Mouse (Mus musculus): Measurements from ENCODE around the gene Zfp940. TPM values are rescaled to one million over a fixed set of nuclear protein-coding genes. Genes with fewer than 3 reads are reported as not detected.
"Not testable (repeated sequence)": the region's sequence is repeated elsewhere in the genome, so short reads cannot be mapped to it uniquely, and the experiment has no call there.

The Zfp940 gene
- polyA plus RNA-seq (2014; fragmentation: Nextera tagmentation; extraction: Ambion mirVana), result 9.8 TPM in 2 replicates

- DNase-seq (ENCODE audit: low spot score) (peak; percentile 95), ATAC-seq (ENCODE audit: insufficient number of reproducible peaks, low FRiP score, low TSS enrichment, low read depth) (peak; percentile 95)
- Histone ChIP-seq H3K9me3 (ENCODE audit: control insufficient read depth, low read length) (no peaks in the 10 kb centered on the region), H3K27ac (replicated peaks; ENCODE audit: low read depth, low read length) (no peak within 1 kb of the TSS), H3K9ac (ENCODE audit: low read length) (peak within 1 kb of the TSS; percentile 1), H3K4me2 (ENCODE audit: low read depth, severe bottlenecking) (peak within 1 kb of the TSS; percentile 81), H3K4me1 (ENCODE audit: control insufficient read depth, insufficient read depth, low read length) (no peaks in the 10 kb centered on the region), H3K36me3 (ENCODE audit: control insufficient read depth, insufficient read depth, low read length) (no peaks in the 10 kb centered on the region; the same call in 1 of the 2 replicates), H3K27me3 (ENCODE audit: control insufficient read depth, insufficient read depth, low read length) (no peaks in the 10 kb centered on the region), H3K4me3 (ENCODE audit: low read depth, low read length) (peak within 1 kb of the TSS; percentile 36)
- 1% methylated on average over 21 of the region's 21 CpGs for WGBS
These were observed at the start of gene Zfp940 for GRCm38 (mm10) chr7:29853219-29853842. Gene Zfp940, minus strand, starts transcription at chr7:29853669.

- Histone ChIP-seq H3K9ac (ENCODE audit: low read length) (no peak overlapping the region), H3K4me1 (ENCODE audit: control insufficient read depth, insufficient read depth, low read length) (no peaks in the 10 kb centered on the region), H3K36me3 (ENCODE audit: control insufficient read depth, insufficient read depth, low read length) (peaks cover 48% of the 10 kb centered on the region), H3K27me3 (ENCODE audit: control insufficient read depth, insufficient read depth, low read length) (no peaks in the 10 kb centered on the region), H3K27ac (replicated peaks; ENCODE audit: low read depth, low read length) (no peak overlapping the region), H3K4me2 (ENCODE audit: low read depth, severe bottlenecking) (no peak overlapping the region), H3K9me3 (ENCODE audit: control insufficient read depth, low read length) (peaks cover 15% of the 10 kb centered on the region; the same call in 1 of the 2 replicates), H3K4me3 (ENCODE audit: low read depth, low read length) (no peak overlapping the region)
- DNase-seq (ENCODE audit: low spot score) (no peak), ATAC-seq (ENCODE audit: insufficient number of reproducible peaks, low FRiP score, low TSS enrichment, low read depth) (no peak)
- WGBS, result 95% methylated on average over 4 of the region's 4 CpGs
These were observed 44.9 kb upstream of the Zfp940 start for GRCm38 (mm10) chr7:29898351-29898750.

GRCm38 (mm10) chr7:29892756-29893155 lies 39.3 kb upstream of the Zfp940 start:
- Histone ChIP-seq H3K9me3 (ENCODE audit: control insufficient read depth, low read length) (peaks cover 24% of the 10 kb centered on the region; the same call in 1 of the 2 replicates), H3K4me2 (ENCODE audit: low read depth, severe bottlenecking) (no peak overlapping the region), H3K27me3 (ENCODE audit: control insufficient read depth, insufficient read depth, low read length) (no peaks in the 10 kb centered on the region), H3K27ac (replicated peaks; ENCODE audit: low read depth, low read length) (no peak overlapping the region), H3K4me3 (ENCODE audit: low read depth, low read length) (no peak overlapping the region), H3K9ac (ENCODE audit: low read length) (no peak overlapping the region), H3K36me3 (ENCODE audit: control insufficient read depth, insufficient read depth, low read length) (peaks cover 40% of the 10 kb centered on the region), H3K4me1 (ENCODE audit: control insufficient read depth, insufficient read depth, low read length) (no peaks in the 10 kb centered on the region)
- DNase-seq (ENCODE audit: low spot score) (no peak), ATAC-seq (ENCODE audit: insufficient number of reproducible peaks, low FRiP score, low TSS enrichment, low read depth) (no peak)
- over 99% methylated on average over 4 of the region's 4 CpGs for WGBS

GRCm38 (mm10) chr7:29890501-29890900 lies 37.0 kb upstream of the Zfp940 start:
- H3K9ac ChIP-seq (ENCODE audit: low read length), result no peak overlapping the region
- no peak for ATAC-seq (ENCODE audit: insufficient number of reproducible peaks, low FRiP score, low TSS enrichment, low read depth)
- no peak overlapping the region for H3K4me3 ChIP-seq (ENCODE audit: low read depth, low read length)
- peaks cover 24% of the 10 kb centered on the region; the same call in 1 of the 2 replicates for H3K9me3 ChIP-seq (ENCODE audit: control insufficient read depth, low read length)
- WGBS, result 96% methylated on average over 7 of the region's 7 CpGs
- H3K27ac ChIP-seq (replicated peaks; ENCODE audit: low read depth, low read length), result no peak overlapping the region
- no peak for DNase-seq (ENCODE audit: low spot score)
- H3K4me1 ChIP-seq (ENCODE audit: control insufficient read depth, insufficient read depth, low read length), result no peaks in the 10 kb centered on the region
- no peak overlapping the region for H3K4me2 ChIP-seq (ENCODE audit: low read depth, severe bottlenecking)
- H3K27me3 ChIP-seq (ENCODE audit: control insufficient read depth, insufficient read depth, low read length), result no peaks in the 10 kb centered on the region
- H3K36me3 ChIP-seq (ENCODE audit: control insufficient read depth, insufficient read depth, low read length), result peaks cover 28% of the 10 kb centered on the region

GRCm38 (mm10) chr7:29880916-29881315 lies 27.4 kb upstream of the Zfp940 start:
- Histone ChIP-seq H3K9ac (ENCODE audit: low read length) (no peak overlapping the region), H3K27me3 (ENCODE audit: control insufficient read depth, insufficient read depth, low read length) (no peaks in the 10 kb centered on the region), H3K9me3 (ENCODE audit: control insufficient read depth, low read length) (no peaks in the 10 kb centered on the region; the same call in 1 of the 2 replicates), H3K4me1 (ENCODE audit: control insufficient read depth, insufficient read depth, low read length) (no peaks in the 10 kb centered on the region), H3K36me3 (ENCODE audit: control insufficient read depth, insufficient read depth, low read length) (peaks cover 2% of the 10 kb centered on the region; the same call in 1 of the 2 replicates), H3K4me2 (ENCODE audit: low read depth, severe bottlenecking) (no peak overlapping the region), H3K4me3 (ENCODE audit: low read depth, low read length) (no peak overlapping the region), H3K27ac (replicated peaks; ENCODE audit: low read depth, low read length) (no peak overlapping the region)
- ATAC-seq (ENCODE audit: insufficient number of reproducible peaks, low FRiP score, low TSS enrichment, low read depth) (no peak), DNase-seq (ENCODE audit: low spot score) (no peak)
- 91% methylated on average over 7 of the region's 7 CpGs for WGBS

- Histone ChIP-seq H3K4me2 (ENCODE audit: low read depth, severe bottlenecking) (no peak overlapping the region), H3K4me1 (ENCODE audit: control insufficient read depth, insufficient read depth, low read length) (no peaks in the 10 kb centered on the region), H3K9me3 (ENCODE audit: control insufficient read depth, low read length) (peaks cover 3% of the 10 kb centered on the region; the same call in 1 of the 2 replicates), H3K4me3 (ENCODE audit: low read depth, low read length) (no peak overlapping the region), H3K9ac (ENCODE audit: low read length) (no peak overlapping the region), H3K36me3 (ENCODE audit: control insufficient read depth, insufficient read depth, low read length) (peaks cover 10% of the 10 kb centered on the region), H3K27me3 (ENCODE audit: control insufficient read depth, insufficient read depth, low read length) (no peaks in the 10 kb centered on the region), H3K27ac (replicated peaks; ENCODE audit: low read depth, low read length) (no peak overlapping the region)
- 49% methylated on average over 7 of the region's 7 CpGs for WGBS
- no peak for ATAC-seq (ENCODE audit: insufficient number of reproducible peaks, low FRiP score, low TSS enrichment, low read depth)
- no peak for DNase-seq (ENCODE audit: low spot score)
These were observed 26.6 kb upstream of the Zfp940 start for GRCm38 (mm10) chr7:29880056-29880455.

- not testable (repeated sequence) for H3K4me3 ChIP-seq (ENCODE audit: low read depth, low read length); H3K4me1 ChIP-seq (ENCODE audit: control insufficient read depth, insufficient read depth, low read length); H3K9ac ChIP-seq (ENCODE audit: low read length); DNase-seq (ENCODE audit: low spot score); H3K27me3 ChIP-seq (ENCODE audit: control insufficient read depth, insufficient read depth, low read length); ATAC-seq (ENCODE audit: insufficient number of reproducible peaks, low FRiP score, low TSS enrichment, low read depth); H3K4me2 ChIP-seq (ENCODE audit: low read depth, severe bottlenecking); H3K27ac ChIP-seq (replicated peaks; ENCODE audit: low read depth, low read length)
- 90% methylated on average over 9 of the region's 9 CpGs for WGBS
- peaks cover 20% of the 10 kb centered on the region for H3K36me3 ChIP-seq (ENCODE audit: control insufficient read depth, insufficient read depth, low read length)
- peaks cover 12% of the 10 kb centered on the region; the same call in 1 of the 2 replicates for H3K9me3 ChIP-seq (ENCODE audit: control insufficient read depth, low read length)
These were observed 24.1 kb upstream of the Zfp940 start for GRCm38 (mm10) chr7:29877561-29877960.

GRCm38 (mm10) chr7:29874256-29874655 lies 20.8 kb upstream of the Zfp940 start:
- Histone ChIP-seq H3K9ac (ENCODE audit: low read length) (no peak overlapping the region), H3K9me3 (ENCODE audit: control insufficient read depth, low read length) (peaks cover 12% of the 10 kb centered on the region; the same call in 1 of the 2 replicates), H3K36me3 (ENCODE audit: control insufficient read depth, insufficient read depth, low read length) (peaks cover 20% of the 10 kb centered on the region), H3K4me3 (ENCODE audit: low read depth, low read length) (no peak overlapping the region), H3K27ac (replicated peaks; ENCODE audit: low read depth, low read length) (no peak overlapping the region), H3K4me1 (ENCODE audit: control insufficient read depth, insufficient read depth, low read length) (no peaks in the 10 kb centered on the region), H3K4me2 (ENCODE audit: low read depth, severe bottlenecking) (no peak overlapping the region), H3K27me3 (ENCODE audit: control insufficient read depth, insufficient read depth, low read length) (no peaks in the 10 kb centered on the region)
- no peak for ATAC-seq (ENCODE audit: insufficient number of reproducible peaks, low FRiP score, low TSS enrichment, low read depth)
- 93% methylated on average over 10 of the region's 10 CpGs for WGBS
- no peak for DNase-seq (ENCODE audit: low spot score)

Measured in limb, embryonic 11.5 days (tissue).